Mouse (Mus musculus): ENCODE data around the gene Nicn1. TPM values are rescaled to one million over a fixed set of nuclear protein-coding genes. Genes with fewer than 3 reads are reported as not detected.
A peak's percentile ranks its signal among the peaks of the same experiment; 100 is the strongest.

The Nicn1 gene
- 30.9 TPM for polyA plus RNA-seq (2021)

DNA sequence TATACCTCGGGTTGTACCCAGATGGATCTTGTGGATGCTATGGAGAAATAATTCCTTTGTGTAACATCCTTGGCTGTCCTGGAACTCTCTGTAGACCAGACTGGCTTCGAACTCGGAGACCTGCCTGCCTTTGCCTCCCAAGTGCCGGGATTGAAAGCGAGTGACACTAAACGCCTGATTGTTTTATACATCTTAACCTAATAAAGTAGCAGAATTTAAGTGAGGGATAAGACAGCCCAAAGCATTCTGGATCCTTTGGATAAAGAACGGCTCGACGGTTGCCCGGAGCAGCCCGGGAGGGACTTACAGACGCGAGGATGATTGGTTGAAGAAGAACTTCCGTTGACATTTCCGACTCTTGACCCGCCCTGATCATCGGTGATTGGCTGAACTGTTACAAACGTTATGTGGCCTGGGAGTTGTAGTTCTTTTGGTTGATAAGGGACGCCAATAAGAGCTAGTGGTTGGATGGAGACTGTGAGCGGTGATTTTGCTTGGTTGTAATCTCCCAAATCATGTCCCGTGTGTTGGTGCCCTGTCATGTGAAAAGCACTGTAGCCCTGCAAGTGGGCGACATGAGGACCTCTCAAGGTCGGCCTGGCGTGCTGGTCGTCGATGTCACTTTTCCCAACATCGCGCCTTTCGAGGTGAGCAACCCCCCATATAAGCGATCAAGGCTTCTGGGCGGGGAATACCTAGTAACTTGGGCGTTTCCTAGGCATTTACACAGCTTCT lies at the start of gene Nicn1:
TSS of gene Nicn1 (plus strand) at position 414 of the 735 bp plus-strand sequence.
- H3K27me3 ChIP-seq = no peaks in the 10 kb centered on the region
- ATAC-seq (peak; percentile 98), DNase-seq (ENCODE audit: low read depth, low spot score) (peak; percentile 84)
- POLR2A ChIA-PET = interaction anchor here (0.6 to 1.1 kb wide), 3 partner anchors 26 to 212 kb away, joined by 3 to 5 read pairs (median 4); no protein-coding TSS in a partner anchor
- TF ChIP-seq CTCF (IDR thresholded peaks at IDR 0.05) = no peak
- CTCF ChIA-PET = interaction anchor here (0.6 to 1.4 kb wide), 2 partner anchors 14 to 26 kb away, joined by 3 read pairs; no protein-coding TSS in a partner anchor
- in situ Hi-C loops (cut with MboI; ENCODE audit: low pct_unique_long_range_greater_than_20kb) = no loop called here

DNA sequence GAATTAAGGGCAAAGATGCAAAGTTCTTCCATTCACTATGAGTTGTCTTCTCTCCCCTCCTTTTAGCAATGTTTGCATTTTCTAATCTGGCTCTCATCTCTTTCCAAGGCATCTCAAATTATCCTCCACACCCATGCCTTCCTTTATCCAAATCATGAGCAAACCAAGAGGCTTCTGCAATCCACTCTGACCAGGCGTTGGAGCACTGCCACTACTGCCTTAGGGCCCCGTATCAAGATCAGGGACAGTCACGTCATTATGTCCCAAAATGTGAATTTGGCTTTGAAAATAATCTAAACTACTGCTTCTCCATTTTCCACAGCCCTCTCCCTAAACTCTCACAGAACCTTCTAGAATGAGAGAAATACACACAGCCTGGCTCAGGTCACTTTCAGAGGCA lies 45.7 kb upstream of the Nicn1 start:
- POLR2A ChIA-PET = no interaction called here

DNA sequence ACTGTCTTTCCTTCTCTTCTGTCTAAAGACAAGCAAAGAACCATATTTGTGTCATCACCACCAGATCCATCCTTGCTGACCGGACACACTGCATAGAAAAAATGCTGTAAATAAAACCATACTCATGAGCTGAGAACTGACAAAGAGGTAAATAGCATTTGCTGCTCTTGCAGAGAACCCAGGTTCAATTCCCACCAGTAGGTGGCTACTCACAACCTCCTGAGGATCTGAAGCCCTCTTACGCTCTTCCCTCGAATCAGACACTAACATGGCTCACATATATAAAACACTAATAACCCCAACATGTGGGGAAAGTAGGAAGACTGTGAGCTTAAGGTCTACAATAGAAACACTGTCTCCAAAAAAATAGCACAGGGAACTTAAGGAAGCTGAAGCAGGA lies 45.2 kb upstream of the Nicn1 start:
- POLR2A ChIA-PET = interaction anchor here (1.3 kb wide), 1 partner anchor 19 kb away, joined by 3 read pairs; no protein-coding TSS in a partner anchor
- TF ChIP-seq CTCF (IDR thresholded peaks at IDR 0.05) = peak; percentile 24
- H3K27me3 ChIP-seq = no peaks in the 10 kb centered on the region
- no peak for ATAC-seq
- CTCF ChIA-PET = interaction anchor here (0.7 to 3.0 kb wide), 5 partner anchors 10 to 26 kb away, joined by 3 to 10 read pairs (median 4); no protein-coding TSS in a partner anchor
- in situ Hi-C loops (cut with MboI; ENCODE audit: low pct_unique_long_range_greater_than_20kb) = no loop called here
- DNase-seq (ENCODE audit: low read depth, low spot score) = no peak

More for the DNA sequence above, 45.7 kb upstream of the Nicn1 start:
- DNase-seq (ENCODE audit: low read depth, low spot score) (no peak), ATAC-seq (no peak)
- H3K27me3 ChIP-seq = no peaks in the 10 kb centered on the region
- TF ChIP-seq CTCF (IDR thresholded peaks at IDR 0.05) = no peak
- CTCF ChIA-PET = interaction anchor here (1.8 to 3.0 kb wide), 3 partner anchors 16 to 19 kb away, joined by 4 to 10 read pairs (median 6); no protein-coding TSS in a partner anchor
- in situ Hi-C loops (cut with MboI; ENCODE audit: low pct_unique_long_range_greater_than_20kb) = no loop called here

DNA sequence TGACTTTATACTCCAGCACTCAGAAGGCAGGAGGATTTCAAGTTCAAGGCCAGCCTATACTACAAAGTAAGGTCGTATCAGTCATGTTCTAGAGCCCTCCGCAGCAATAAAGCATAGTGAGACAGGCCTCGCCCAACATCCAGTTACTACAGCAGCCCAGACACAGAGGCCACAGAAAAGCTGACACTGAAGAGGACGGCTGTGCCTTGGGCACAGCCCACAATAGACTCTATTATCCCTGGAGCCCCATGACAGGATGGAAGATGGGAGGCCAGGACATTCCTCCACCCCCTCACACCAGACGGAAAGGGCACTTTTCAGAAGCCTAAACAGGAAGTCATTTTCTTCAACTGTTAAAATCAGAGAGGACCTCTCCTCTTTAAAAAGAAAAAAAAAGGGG lies 41.3 kb upstream of the Nicn1 start:
- no peak for TF ChIP-seq CTCF (IDR thresholded peaks at IDR 0.05)
- ChIA-PET POLR2A (no interaction called here), CTCF (interaction anchor here (0.7 kb wide), 1 partner anchor 12 kb away, joined by 4 read pairs; no protein-coding TSS in a partner anchor)
- no peaks in the 10 kb centered on the region for H3K27me3 ChIP-seq
- ATAC-seq (no peak), DNase-seq (ENCODE audit: low read depth, low spot score) (no peak)
- in situ Hi-C loops (cut with MboI; ENCODE audit: low pct_unique_long_range_greater_than_20kb) = no loop called here

DNA sequence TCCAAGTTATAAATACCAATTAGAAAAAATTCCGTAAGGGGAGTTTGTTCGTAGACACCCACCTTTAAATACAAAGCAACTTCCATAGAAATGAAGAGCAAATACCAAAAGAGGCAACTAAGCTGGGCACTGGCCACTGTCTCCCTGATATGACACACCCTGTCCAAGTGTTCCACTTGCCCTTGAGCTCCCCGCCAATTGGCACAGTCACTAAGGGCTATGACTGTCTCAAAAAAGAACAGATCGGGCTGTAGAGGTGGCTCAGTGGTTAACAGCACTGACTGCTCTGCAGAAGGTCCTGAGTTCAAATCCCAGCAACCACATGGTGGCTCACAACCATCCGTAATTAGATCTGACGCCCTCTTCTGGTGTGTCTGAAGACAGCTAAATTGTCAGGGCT lies 38.4 kb upstream of the Nicn1 start:
- CTCF ChIA-PET = interaction anchor here (0.6 to 1.4 kb wide), 3 partner anchors 9 to 35 kb away, joined by 3 read pairs; no protein-coding TSS in a partner anchor
- in situ Hi-C loops (cut with MboI; ENCODE audit: low pct_unique_long_range_greater_than_20kb) = no loop called here
- TF ChIP-seq CTCF (IDR thresholded peaks at IDR 0.05) = no peak
- no peak for DNase-seq (ENCODE audit: low read depth, low spot score)
- POLR2A ChIA-PET = interaction anchor here (1.1 kb wide), 1 partner anchor 40 kb away, joined by 5 read pairs; no protein-coding TSS in a partner anchor
- ATAC-seq = no peak
- no peaks in the 10 kb centered on the region for H3K27me3 ChIP-seq

DNA sequence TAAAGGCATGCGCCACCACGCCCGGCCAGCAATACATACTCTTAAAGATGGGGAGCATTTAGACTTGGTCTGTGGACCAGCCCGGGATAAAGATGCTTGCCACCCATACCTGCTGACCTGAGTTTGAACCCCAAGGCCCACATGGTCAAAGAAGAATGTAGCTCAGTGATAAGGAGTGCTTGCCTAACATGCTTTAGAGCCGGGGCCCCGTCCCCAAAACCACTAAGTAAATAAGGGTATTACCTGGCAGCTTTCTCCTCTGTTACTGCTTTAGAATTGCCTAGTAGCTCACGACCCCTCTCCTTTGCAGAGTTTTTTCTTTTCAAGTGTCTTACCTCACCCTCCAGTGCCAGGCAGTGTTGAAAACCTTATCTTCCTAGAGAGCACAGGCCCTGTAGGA lies 37.5 kb upstream of the Nicn1 start:
- in situ Hi-C loops (cut with MboI; ENCODE audit: low pct_unique_long_range_greater_than_20kb) = no loop called here
- POLR2A ChIA-PET = interaction anchor here (1.1 kb wide), 1 partner anchor 41 kb away, joined by 5 read pairs; no protein-coding TSS in a partner anchor
- no peak for TF ChIP-seq CTCF (IDR thresholded peaks at IDR 0.05)
- DNase-seq (ENCODE audit: low read depth, low spot score) = no peak
- CTCF ChIA-PET = interaction anchor here (1.0 to 1.6 kb wide), 2 partner anchors 25 to 31 kb away, joined by 3 to 4 read pairs; no protein-coding TSS in a partner anchor
- no peaks in the 10 kb centered on the region for H3K27me3 ChIP-seq
- no peak for ATAC-seq

DNA sequence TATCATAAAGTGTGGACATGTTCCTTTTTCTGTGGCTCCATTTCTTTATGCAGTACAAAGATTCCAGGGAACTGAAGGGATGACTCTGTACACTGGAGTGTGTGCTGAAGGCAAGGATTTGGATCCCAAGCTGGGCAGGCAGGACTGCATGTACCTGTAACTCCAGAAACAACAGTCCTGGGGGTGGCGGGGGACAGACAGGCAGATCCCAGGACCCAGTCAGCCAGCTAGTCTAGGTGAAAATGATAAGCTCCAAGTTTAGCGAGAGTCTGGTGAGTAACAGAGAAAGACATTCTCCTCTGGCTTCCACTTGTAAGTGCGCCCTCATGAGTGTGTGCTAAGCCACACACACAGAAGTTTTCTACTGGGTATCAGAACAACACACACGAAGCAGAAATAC lies 29.7 kb upstream of the Nicn1 start:
- POLR2A ChIA-PET = interaction anchor here (0.6 kb wide), 1 partner anchor 156 kb away, joined by 4 read pairs; no protein-coding TSS in a partner anchor
- ATAC-seq (no peak), DNase-seq (ENCODE audit: low read depth, low spot score) (no peak)
- CTCF ChIA-PET = interaction anchor here (0.9 to 2.5 kb wide), 10 partner anchors 9 to 56 kb away, joined by 3 to 6 read pairs (median 4); no protein-coding TSS in a partner anchor
- no peak for TF ChIP-seq CTCF (IDR thresholded peaks at IDR 0.05)
- in situ Hi-C loops (cut with MboI; ENCODE audit: low pct_unique_long_range_greater_than_20kb) = no loop called here
- H3K27me3 ChIP-seq = no peaks in the 10 kb centered on the region

DNA sequence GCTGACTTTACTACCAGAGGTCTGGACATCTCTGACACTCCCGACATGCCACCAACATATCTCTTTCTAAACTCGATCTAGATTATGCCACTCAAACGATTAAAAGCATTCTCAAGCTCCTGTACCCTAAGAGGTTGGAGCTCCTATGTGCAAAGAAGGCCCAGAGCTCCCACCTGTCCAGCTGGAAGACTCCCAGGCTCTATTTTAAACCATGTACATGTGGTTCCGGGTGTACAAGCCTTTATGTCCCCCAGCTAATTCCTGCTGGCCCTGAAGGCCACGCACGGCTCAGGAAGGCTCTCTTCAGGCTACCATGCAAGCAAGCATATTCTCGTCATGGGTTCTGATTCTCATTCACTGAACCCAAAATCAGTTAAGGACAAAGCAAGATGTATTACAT lies 28.4 kb upstream of the Nicn1 start:
- DNase-seq (ENCODE audit: low read depth, low spot score) = no peak
- no peak for ATAC-seq
- no peak for TF ChIP-seq CTCF (IDR thresholded peaks at IDR 0.05)
- H3K27me3 ChIP-seq = no peaks in the 10 kb centered on the region
- in situ Hi-C loops (cut with MboI; ENCODE audit: low pct_unique_long_range_greater_than_20kb) = no loop called here
- CTCF ChIA-PET = interaction anchor here (0.9 to 1.7 kb wide), 3 partner anchors 22 to 36 kb away, joined by 3 to 6 read pairs (median 5); no protein-coding TSS in a partner anchor
- POLR2A ChIA-PET = no interaction called here

DNA sequence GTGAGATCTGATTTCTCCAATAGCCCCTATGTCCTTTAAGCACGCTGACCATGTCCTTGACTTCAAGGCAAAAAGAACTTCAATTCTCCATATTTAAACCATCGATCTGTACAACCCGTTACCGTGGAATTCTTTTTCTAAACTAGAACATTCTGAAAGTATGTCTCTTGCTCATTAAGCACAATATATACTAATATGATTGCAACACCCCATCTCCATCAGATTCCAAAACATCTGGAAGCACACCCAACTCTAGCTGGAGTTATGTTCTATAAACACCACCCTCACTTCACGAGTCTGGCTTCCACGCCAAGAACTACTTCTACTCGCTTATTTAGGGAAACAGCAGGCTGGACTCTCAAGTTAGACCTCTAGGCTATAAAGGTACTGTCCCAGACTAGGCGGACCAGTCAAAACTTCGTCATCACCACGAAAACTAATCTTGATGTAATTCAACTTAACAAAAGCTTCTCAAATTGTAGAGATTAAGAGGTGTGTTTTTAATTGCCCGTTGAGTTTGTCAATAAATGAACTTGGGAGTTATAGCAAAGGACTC lies 27.7 kb upstream of the Nicn1 start:
- DNase-seq (ENCODE audit: low read depth, low spot score) = no peak
- CTCF ChIA-PET = interaction anchor here (0.6 to 1.7 kb wide), 2 partner anchors 11 to 23 kb away, joined by 3 to 5 read pairs; no protein-coding TSS in a partner anchor
- ATAC-seq = no peak
- no peak for TF ChIP-seq CTCF (IDR thresholded peaks at IDR 0.05)
- POLR2A ChIA-PET = interaction anchor here (1.2 to 2.3 kb wide), 3 partner anchors 13 to 184 kb away, joined by 3 to 5 read pairs (median 3); no protein-coding TSS in a partner anchor
- no peaks in the 10 kb centered on the region for H3K27me3 ChIP-seq
- in situ Hi-C loops (cut with MboI; ENCODE audit: low pct_unique_long_range_greater_than_20kb) = no loop called here

DNA sequence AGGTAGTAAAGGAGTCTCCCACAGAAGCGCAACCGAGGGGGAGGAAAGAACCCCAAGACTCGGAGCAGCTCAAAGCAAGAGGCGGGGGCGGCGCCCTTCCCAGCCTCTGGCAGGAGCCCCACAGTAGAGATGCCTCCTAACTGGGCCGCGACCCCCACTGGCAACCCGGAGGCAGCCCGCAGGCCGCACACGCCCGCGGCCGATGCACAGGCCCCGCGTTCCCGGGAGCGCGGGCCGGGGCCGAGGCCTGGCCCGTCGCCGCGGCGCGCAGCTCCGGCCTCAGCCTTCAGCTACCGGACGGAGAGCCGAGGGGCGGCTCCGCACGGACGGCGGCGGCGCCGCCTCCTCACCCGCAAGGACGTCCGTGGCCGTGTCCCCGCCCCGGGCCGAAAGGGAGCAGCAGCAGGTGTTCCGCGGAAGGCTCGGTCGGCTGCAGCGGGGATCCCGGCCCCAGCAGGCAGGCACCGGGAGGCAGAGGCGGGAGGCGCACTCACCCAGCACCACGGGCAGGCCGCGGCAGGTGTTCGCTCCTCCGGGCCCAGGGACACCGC lies 27.0 kb upstream of the Nicn1 start:
- no peak for TF ChIP-seq CTCF (IDR thresholded peaks at IDR 0.05)
- H3K27me3 ChIP-seq = no peaks in the 10 kb centered on the region
- ChIA-PET CTCF (interaction anchor here (0.6 to 1.8 kb wide), 2 partner anchors 10 to 21 kb away, joined by 3 read pairs; no protein-coding TSS in a partner anchor), POLR2A (interaction anchor here (0.7 to 2.3 kb wide), 7 partner anchors 9 to 184 kb away, joined by 3 to 5 read pairs (median 3); partner anchors contain the start of gene Gpx1)
- DNase-seq (ENCODE audit: low read depth, low spot score) (no peak), ATAC-seq (peak; percentile 34)
- in situ Hi-C loops (cut with MboI; ENCODE audit: low pct_unique_long_range_greater_than_20kb) = no loop called here
